Mouse (Mus musculus): Measurements from ENCODE around the gene Pcsk6.

DNA sequence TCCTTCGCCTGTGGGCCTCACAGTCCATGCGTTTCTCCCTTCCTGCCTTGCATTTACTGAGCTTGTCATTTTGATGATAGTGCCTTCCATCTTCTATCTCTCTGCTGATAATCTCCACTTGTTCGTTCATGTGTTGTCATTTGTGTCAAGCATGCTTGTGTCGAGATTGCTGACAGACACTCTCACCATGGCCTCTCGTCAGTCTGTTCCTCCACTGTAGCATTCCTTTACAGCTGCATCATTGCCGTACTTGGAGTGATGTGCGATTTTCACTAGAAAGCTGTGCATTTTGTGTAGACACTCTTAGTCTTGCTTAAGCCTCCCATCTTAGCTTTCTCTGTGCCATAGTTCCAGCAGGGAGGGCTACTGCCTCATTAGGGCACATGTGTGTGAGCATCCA, 79.5 kb downstream of the Pcsk6 start:
- TF ChIP-seq USF1 (IDR thresholded peaks at IDR 0.05; ENCODE audit: low read depth) (no peak), REST (IDR thresholded peaks at IDR 0.05; ENCODE audit: insufficient read depth, insufficient read length) (no peak), POLR2A (IDR thresholded peaks at IDR 0.05; ENCODE audit: insufficient read length, low read depth) (no peak), MAX (IDR thresholded peaks at IDR 0.05; ENCODE audit: low read depth) (no peak), TCF12 (IDR thresholded peaks at IDR 0.05; ENCODE audit: insufficient read depth, poor library complexity, severe bottlenecking) (no peak), TCF3 (IDR thresholded peaks at IDR 0.05; ENCODE audit: insufficient read length, low read depth) (no peak), POLR2AphosphoS2 (IDR thresholded peaks at IDR 0.05; ENCODE audit: insufficient read length, low read depth) (no peak)

Measured in myocyte (in vitro differentiated cells).